Mouse (Mus musculus) gonadal fat pad, adult 2 months (tissue): Measurements from ENCODE around the gene Fam69b. TPM values are rescaled to one million over a fixed set of nuclear protein-coding genes. Genes with fewer than 3 reads are reported as not detected.
"Not testable (repeated sequence)": the region's sequence is repeated elsewhere in the genome, so short reads cannot be mapped to it uniquely, and the experiment has no call there.

Experiments
- DNase-seq: peaks from one replicate; pipeline ENCODE4 v3.0.0-alpha.2; 2012; ENCODE audit warnings: low read depth
- polyA plus RNA-seq: library from polyadenylated mRNA; depleted of rRNA; stranded (reverse); fragments of >200 nt; gene quantifications from 2 replicates; pipeline ENCODE4 v1.2.3, GENCODE M21; 2012; rRNA removed

Fam69b gene
- polyA plus RNA-seq, 1 experiment: 33.7 TPM

DNA sequence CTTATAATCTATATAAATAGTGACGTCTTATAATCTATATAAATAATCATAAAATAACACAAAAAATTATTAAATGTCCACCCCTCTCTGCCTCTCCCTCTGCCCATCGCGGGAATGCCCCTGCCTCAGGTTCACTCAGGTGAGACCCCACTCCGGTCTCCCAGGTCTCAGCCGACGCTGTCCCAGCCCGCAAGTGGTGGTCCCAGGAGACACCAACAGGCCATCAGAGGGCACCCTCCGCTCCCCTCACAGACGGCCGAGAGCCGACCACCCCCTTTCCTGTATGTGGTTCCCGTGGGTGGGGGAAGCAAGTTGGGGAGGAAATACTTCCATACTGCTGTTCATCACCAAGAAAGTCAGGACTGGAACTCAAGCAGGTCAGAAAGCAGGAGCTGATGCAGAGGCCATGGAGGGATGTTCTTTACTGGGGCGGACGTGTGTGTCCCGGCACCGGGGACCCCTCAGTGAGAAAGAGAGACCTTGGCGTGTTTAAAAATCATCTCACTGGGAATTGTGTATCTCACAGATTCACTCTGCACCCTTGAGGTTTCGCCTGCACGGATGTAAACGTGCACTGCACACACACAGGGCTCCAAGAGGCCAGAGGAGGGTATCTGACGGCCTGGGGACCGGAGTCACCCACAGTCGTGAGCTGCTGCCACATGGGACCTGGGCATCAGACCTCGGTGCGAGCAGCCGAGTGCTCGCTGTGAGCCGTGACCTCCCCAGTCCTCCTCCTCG lies 33.7 kb downstream of the Fam69b start:
- DNase-seq: no peak

DNA sequence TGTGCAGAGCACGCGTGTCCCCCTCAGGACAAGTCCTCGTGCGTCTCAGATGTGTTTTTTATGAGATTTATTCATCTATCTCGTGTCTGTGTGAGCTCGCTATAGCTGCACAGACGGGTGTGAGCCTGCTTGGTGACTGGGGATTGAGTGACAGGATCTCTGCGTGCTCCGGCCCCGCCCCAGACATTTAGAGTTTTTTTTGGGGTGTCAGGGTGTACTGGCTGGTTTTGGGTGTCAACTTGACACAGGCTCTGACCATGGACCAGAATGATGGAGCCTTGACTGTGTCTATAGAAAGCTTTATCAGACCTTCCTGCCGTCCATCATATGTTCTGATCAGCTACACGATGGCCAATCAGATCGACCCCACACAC lies 34.2 kb downstream of the Fam69b start:
- DNase-seq: no peak

DNA sequence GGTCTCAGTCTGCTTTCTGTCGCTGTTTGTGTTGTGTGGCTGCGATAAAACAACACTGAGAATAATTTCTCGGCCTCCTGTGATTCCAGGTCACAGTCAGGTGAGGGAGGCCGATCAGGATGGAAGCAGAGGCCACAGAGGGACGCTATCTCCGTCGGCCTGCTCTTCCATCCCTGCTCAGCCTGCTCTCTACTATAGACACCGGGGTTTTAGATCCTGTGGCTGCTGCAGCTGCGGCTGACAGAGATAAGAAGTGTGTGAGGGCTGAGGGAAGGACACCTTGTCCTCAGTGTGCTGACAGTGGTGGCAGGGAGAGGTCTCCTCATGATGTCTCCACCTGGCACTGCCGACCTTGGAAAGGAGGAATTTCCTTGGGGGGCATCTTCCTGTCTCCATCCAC lies 34.9 kb downstream of the Fam69b start:
- DNase-seq: no peak

DNA sequence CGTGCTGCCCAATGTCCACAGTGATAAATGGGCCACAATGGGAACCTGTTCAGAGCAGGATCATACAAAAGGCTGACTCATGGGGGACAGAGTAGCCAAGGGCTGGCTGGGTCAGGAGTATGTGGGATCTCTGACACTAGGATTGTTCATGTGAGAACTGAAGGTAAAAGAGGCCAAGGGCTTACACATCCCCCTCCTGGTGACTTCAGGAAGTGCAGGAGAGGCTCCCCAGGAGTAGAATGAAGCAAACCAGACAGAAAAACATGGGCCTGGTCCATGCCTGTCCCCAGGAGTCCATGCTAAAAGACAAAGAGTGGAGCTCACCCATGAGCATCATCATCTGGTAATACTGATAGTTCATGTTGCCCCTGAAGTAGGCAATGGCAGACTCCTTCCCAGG lies 35.3 kb downstream of the Fam69b start:
- DNase-seq: not testable (repeated sequence)

DNA sequence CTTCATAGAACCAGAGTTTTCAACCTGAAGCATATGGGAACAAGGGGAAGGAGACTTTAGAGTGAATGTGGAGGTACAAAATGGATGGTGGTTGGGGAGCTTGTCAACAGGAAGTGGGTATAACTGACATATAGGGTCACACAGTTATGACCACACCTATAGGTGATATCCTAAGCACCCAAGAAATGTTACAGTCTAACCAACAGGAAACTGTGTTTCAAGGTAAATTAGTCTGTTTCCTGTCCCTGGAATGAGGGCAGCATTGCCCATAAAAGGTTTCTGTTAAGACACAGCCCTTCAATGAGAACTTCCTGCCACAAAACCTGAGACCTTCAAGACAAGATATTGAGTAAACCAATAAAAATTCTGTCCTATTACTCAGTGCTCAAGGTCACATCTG lies 40.5 kb downstream of the Fam69b start:
- DNase-seq: no peak

DNA sequence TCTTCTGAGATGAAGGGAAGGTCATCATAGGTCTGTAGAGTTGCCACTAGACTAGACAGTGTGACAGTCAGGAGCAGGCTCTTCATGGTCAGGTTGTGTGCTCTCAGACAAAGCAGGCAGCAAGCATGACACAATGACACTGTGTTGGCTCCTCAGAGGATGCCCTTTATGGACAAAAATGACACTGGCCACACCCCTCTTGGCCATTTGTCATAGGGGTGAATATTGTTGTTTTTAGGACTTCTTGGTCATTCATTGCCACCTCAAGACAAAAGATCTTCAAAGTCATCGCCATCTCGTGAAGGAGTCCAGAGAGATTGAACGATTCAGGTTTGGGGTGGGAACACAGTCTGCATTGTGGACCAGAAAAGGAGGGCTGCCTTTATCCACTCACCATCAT lies 42.9 kb downstream of the Fam69b start, which contains the start of gene Lcn4:
Lcn4 (minus strand) TSS at position 101 of the 400 bp plus-strand sequence.
- DNase-seq: no peak

Other genes starting within 250 kb of the Fam69b start
- gene Snapc4, start 247.8 kb upstream of the Fam69b start, polyA plus RNA-seq: 69.7 and 95.4 TPM in 2 replicates
- 121 and 129 TPM in 2 replicates for gene Entr1, start 239.1 kb upstream of the Fam69b start, polyA plus RNA-seq
- gene Pmpca, start 239.1 kb upstream of the Fam69b start, polyA plus RNA-seq: 44.4 and 52.8 TPM in 2 replicates
- 24.9 and 28.2 TPM in 2 replicates for gene Inpp5e, start 219.3 kb upstream of the Fam69b start, polyA plus RNA-seq
- gene Sec16a, start 183.2 kb upstream of the Fam69b start, polyA plus RNA-seq: 115 and 122 TPM in 2 replicates
- 49.0 and 67.9 TPM in 2 replicates for gene Notch1, start 111.8 kb upstream of the Fam69b start, polyA plus RNA-seq
- gene Egfl7, start 48.4 kb upstream of the Fam69b start, polyA plus RNA-seq: 321 and 444 TPM in 2 replicates
- not detected in 2 replicates for gene Gm20532, start 41.8 kb upstream of the Fam69b start, polyA plus RNA-seq
- gene Agpat2, start 24.0 kb upstream of the Fam69b start, polyA plus RNA-seq: 338 and 719 TPM in 2 replicates
- gene Lcn4, start 42.8 kb downstream of the Fam69b start, polyA plus RNA-seq: not detected in 2 replicates
- gene Abo, start 236.5 kb downstream of the Fam69b start, polyA plus RNA-seq: 13.0 and 17.6 TPM in 2 replicates